ENCODE assay signal across 18 mouse cellular contexts in the genomic region with DNA sequence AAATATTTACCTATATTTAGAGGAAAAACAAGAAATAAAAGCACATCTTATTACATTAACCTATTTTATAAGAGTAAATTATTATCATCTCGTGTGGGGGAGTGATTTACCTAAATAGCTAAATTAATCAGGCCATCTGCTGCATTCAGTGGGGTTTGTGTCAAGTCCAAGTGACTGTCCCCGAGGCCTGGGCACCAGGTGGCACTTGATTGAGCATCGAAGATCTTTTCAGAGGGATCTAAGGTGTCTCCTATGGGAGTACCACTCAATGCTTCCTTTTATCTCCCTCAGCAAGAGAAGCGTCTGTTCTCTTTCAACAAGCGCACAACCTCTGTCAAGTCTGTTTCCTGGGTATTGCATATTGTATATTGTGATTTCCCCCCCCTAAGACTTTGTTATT. TPM values are rescaled to one million over a fixed set of nuclear protein-coding genes. Genes with fewer than 3 reads are reported as not detected.
DNase-seq lines count a peak whose midpoint lies in the region; ATAC-seq and TF ChIP-seq lines count a peak whose summit lies in the region.
"Had no signal": no experiment of that assay in that cellular context is flagged by ENCODE, and none has a peak within 500 bp of the region (broad histone marks: within the 10 kb centered on the region; RNA-seq: fewer than 3 reads in every experiment).

No protein-coding gene starts in this region.

- no peak overlapping the region for H3K4me3 ChIP-seq in hindbrain, embryonic 11.5 days (ENCODE audit: low read depth, low read length)
- H3K4me3 ChIP-seq in hindbrain, embryonic 13.5 days: no peak overlapping the region
- H3K4me3 ChIP-seq in intestine, postnatal 0 days (ENCODE audit: low read depth, low read length): no peak overlapping the region
- H3K4me3 ChIP-seq: embryonic facial prominence, embryonic 12.5 days; gastrocnemius, adult 2 months; heart, embryonic 12.5 days; intestine, embryonic 15.5 days had no signal

- 50% methylated on average over 5 of the region's 5 CpGs for WGBS in hindbrain, embryonic 11.5 days
- 32% methylated on average over 5 of the region's 5 CpGs for WGBS in hindbrain, embryonic 13.5 days
- 87% methylated on average over 5 of the region's 5 CpGs for WGBS in intestine, postnatal 0 days

- H3K9ac ChIP-seq in hindbrain, embryonic 11.5 days (ENCODE audit: low read depth, low read length): no peak overlapping the region
- H3K9ac ChIP-seq in hindbrain, embryonic 13.5 days: no peak overlapping the region
- no peak overlapping the region for H3K9ac ChIP-seq in intestine, postnatal 0 days (ENCODE audit: low read depth, low read length)
- H3K9ac ChIP-seq: embryonic facial prominence, embryonic 12.5 days; forebrain, postnatal 0 days; heart, embryonic 12.5 days; hindbrain, embryonic 14.5 days; intestine, embryonic 15.5 days had no signal

- no peak for ATAC-seq in hindbrain, embryonic 11.5 days (ENCODE audit: low FRiP score)
- ATAC-seq in hindbrain, embryonic 13.5 days (ENCODE audit: low FRiP score): no peak
- no peak for ATAC-seq in intestine, postnatal 0 days
- ATAC-seq: activated CD4-positive, CD25-positive, alpha-beta regulatory T cell, adult 4 months; forebrain, postnatal 0 days; intestine, embryonic 15.5 days; Patski had no signal

- H3K9me3 ChIP-seq in hindbrain, embryonic 11.5 days (ENCODE audit: control insufficient read depth, low read length): no peaks in the 10 kb centered on the region
- H3K9me3 ChIP-seq in hindbrain, embryonic 13.5 days: no peaks in the 10 kb centered on the region
- no peaks in the 10 kb centered on the region for H3K9me3 ChIP-seq in intestine, postnatal 0 days (ENCODE audit: control insufficient read depth)
- H3K9me3 ChIP-seq: embryonic facial prominence, embryonic 12.5 days; heart, embryonic 12.5 days; intestine, embryonic 15.5 days had no signal

- H3K36me3 ChIP-seq in hindbrain, embryonic 11.5 days (ENCODE audit: control insufficient read depth, insufficient read depth, low read length): no peaks in the 10 kb centered on the region
- no peaks in the 10 kb centered on the region for H3K36me3 ChIP-seq in hindbrain, embryonic 13.5 days
- H3K36me3 ChIP-seq in intestine, postnatal 0 days (ENCODE audit: control insufficient read depth, insufficient read depth): no peaks in the 10 kb centered on the region
- H3K36me3 ChIP-seq: embryonic facial prominence, embryonic 12.5 days; heart, embryonic 12.5 days; intestine, embryonic 15.5 days had no signal

- no peak for TF ChIP-seq CTCF in intestine, postnatal 0 days (IDR thresholded peaks at IDR 0.05; ENCODE audit: low read depth)

- H3K4me2 ChIP-seq in hindbrain, embryonic 11.5 days (replicated peaks; ENCODE audit: low read depth, low read length): no peak overlapping the region
- no peak overlapping the region for H3K4me2 ChIP-seq in hindbrain, embryonic 13.5 days
- no peak overlapping the region for H3K4me2 ChIP-seq in intestine, postnatal 0 days (replicated peaks; ENCODE audit: low read depth)
- H3K4me2 ChIP-seq: embryonic facial prominence, embryonic 12.5 days; heart, embryonic 12.5 days; hindbrain, embryonic 14.5 days; intestine, embryonic 15.5 days had no signal

- no peak overlapping the region for H3K27ac ChIP-seq in hindbrain, embryonic 11.5 days (ENCODE audit: low read depth, low read length)
- H3K27ac ChIP-seq in hindbrain, embryonic 13.5 days: no peak overlapping the region
- no peak overlapping the region for H3K27ac ChIP-seq in intestine, postnatal 0 days (ENCODE audit: low read depth, low read length)
- H3K27ac ChIP-seq: embryonic facial prominence, embryonic 12.5 days; gastrocnemius, adult 2 months; hindbrain, embryonic 14.5 days; intestine, embryonic 15.5 days had no signal

- peak; percentile 30 to 56 for DNase-seq in cerebellum, postnatal 10 days
- DNase-seq in cerebellum, postnatal 4 days (ENCODE audit: low spot score in 2 of 2): no peak
- peak; percentile 25 for DNase-seq in hindbrain, embryonic 11.5 days (ENCODE audit: low spot score)
- DNase-seq in retina, embryonic 14.5 days (ENCODE audit: low spot score): peak; percentile 8
- DNase-seq in retina, postnatal 1 day: no peak
- DNase-seq: adrenal gland, postnatal 14 days; cerebellum, adult 8-10 months; forebrain, postnatal 0 days; gastrocnemius, adult 2 months; gastrocnemius, postnatal 25 days had no signal

- H3K27me3 ChIP-seq in hindbrain, embryonic 11.5 days (ENCODE audit: control insufficient read depth, insufficient read depth, low read length): no peaks in the 10 kb centered on the region
- no peaks in the 10 kb centered on the region for H3K27me3 ChIP-seq in hindbrain, embryonic 13.5 days
- H3K27me3 ChIP-seq in intestine, postnatal 0 days (replicated peaks; ENCODE audit: control insufficient read depth, insufficient read depth, low read length): no peaks in the 10 kb centered on the region
- H3K27me3 ChIP-seq: embryonic facial prominence, embryonic 12.5 days; heart, embryonic 12.5 days; intestine, embryonic 15.5 days had no signal

- no peaks in the 10 kb centered on the region for H3K4me1 ChIP-seq in hindbrain, embryonic 11.5 days (replicated peaks; ENCODE audit: control insufficient read depth, insufficient read depth, low read length)
- no peaks in the 10 kb centered on the region for H3K4me1 ChIP-seq in hindbrain, embryonic 13.5 days (replicated peaks)
- no peaks in the 10 kb centered on the region for H3K4me1 ChIP-seq in intestine, postnatal 0 days (replicated peaks; ENCODE audit: control insufficient read depth, insufficient read depth, low read length)
- H3K4me1 ChIP-seq: embryonic facial prominence, embryonic 12.5 days; intestine, embryonic 15.5 days had no signal

RNA-seq across cellular contexts. Expression of a gene that starts 32.2 kb away (rescaled TPM):
- 30.9 and 31.5 TPM in 2 replicates for polyA plus RNA-seq in hindbrain, embryonic 11.5 days (2014; fragmentation: Nextera tagmentation; extraction: Ambion mirVana)
- polyA plus RNA-seq in hindbrain, embryonic 13.5 days (2015; fragmentation: Nextera tagmentation; extraction: Ambion mirVana): 20.1 and 22.5 TPM in 2 replicates
- polyA plus RNA-seq in intestine, postnatal 0 days (2015; fragmentation: Nextera tagmentation; extraction: Ambion mirVana): 12.5 and 14.2 TPM in 2 replicates

Comparison
In these comparisons a context has a peak if more than half of its experiments do, and no peak if none do; other contexts are left out.
1. DNase-seq: peak in cerebellum, postnatal 10 days (2 of 2), hindbrain, embryonic 11.5 days (single experiment) and retina, embryonic 14.5 days (single experiment); none in cerebellum, postnatal 4 days (0 of 2) and retina, postnatal 1 day (single experiment).